Mouse (Mus musculus): ENCODE measurements around the gene Map2k6. TPM values are rescaled to one million over a fixed set of nuclear protein-coding genes. Genes with fewer than 3 reads are reported as not detected.

Gene Map2k6
- polyA plus RNA-seq, 1 experiment from 2014 or later, result 22.1 TPM

DNA sequence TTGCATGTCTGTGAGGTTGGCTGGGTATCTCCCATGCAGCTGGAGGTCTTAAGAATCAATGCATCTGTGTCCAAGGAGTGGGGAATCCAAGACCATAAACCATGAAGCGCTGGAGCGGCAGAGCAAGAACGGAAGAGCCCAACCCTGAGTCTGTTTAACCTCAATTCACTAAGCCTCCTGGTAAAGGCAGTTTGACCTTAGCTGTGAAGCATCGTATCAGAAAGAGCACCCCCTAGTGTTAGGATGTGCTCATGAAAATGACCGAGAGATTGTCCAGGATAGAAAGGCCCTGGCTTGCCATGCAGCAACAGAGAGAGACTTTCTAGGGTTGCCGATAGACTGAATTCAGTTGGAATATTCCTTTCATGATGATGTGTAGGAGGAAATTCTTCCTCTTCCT lies 84.2 kb downstream of the Map2k6 start:
- 31% methylated on average over 6 of the region's 6 CpGs for WGBS
- H3K9me3 ChIP-seq (replicated peaks; ENCODE audit: control insufficient read depth, low read length, poor library complexity, severe bottlenecking), result no peaks in the 10 kb centered on the region

GRCm38 (mm10) chr11:110484426-110484825 lies 85.5 kb downstream of the Map2k6 start:
- 96% methylated on average over 1 of the region's 1 CpGs for whole genome bisulfite sequencing
- H3K9ac ChIP-seq (ENCODE audit: low read depth, low read length), result no peak overlapping the region
- no peak overlapping the region for H3K4me2 ChIP-seq (ENCODE audit: low read length)

More for the DNA sequence above, 84.2 kb downstream of the Map2k6 start:
- Histone ChIP-seq H3K4me1 (ENCODE audit: control insufficient read depth, insufficient read depth, low read length) (peaks cover 17% of the 10 kb centered on the region), H3K27me3 (ENCODE audit: control insufficient read depth, insufficient read depth, low read depth, low read length) (no peaks in the 10 kb centered on the region), H3K4me3 (ENCODE audit: low read depth, low read length) (no peak overlapping the region), H3K27ac (ENCODE audit: low read length) (no peak overlapping the region), H3K36me3 (ENCODE audit: control insufficient read depth, insufficient read depth, low read length) (no peaks in the 10 kb centered on the region), H3K4me2 (ENCODE audit: low read length) (no peak overlapping the region), H3K9ac (ENCODE audit: low read depth, low read length) (no peak overlapping the region)
- ATAC-seq, result no peak

DNA sequence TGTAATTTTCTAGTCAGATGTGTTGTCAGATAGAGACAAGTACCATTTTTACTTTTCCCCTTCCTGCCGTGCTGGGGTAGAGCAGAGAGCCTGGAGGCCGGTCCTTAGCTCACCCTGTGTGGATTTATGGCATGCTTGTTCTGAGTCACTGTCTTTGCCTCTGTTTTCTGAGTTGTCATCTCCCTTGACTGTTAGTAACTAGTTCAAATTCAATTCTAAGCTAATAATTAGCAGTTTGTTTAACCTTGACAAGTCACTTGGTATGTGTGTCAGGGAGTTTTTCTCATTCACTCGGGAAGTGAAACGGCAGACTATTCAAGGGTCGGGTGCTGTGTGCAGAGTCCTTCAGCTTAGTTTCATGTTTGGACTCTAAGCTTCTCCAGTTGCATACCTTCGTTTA lies 86.2 kb downstream of the Map2k6 start:
- Histone ChIP-seq H3K4me1 (ENCODE audit: control insufficient read depth, insufficient read depth, low read length) (peaks cover under 1% of the 10 kb centered on the region), H3K9me3 (replicated peaks; ENCODE audit: control insufficient read depth, low read length, poor library complexity, severe bottlenecking) (no peaks in the 10 kb centered on the region), H3K27me3 (ENCODE audit: control insufficient read depth, insufficient read depth, low read depth, low read length) (no peaks in the 10 kb centered on the region), H3K4me2 (ENCODE audit: low read length) (no peak overlapping the region), H3K36me3 (ENCODE audit: control insufficient read depth, insufficient read depth, low read length) (no peaks in the 10 kb centered on the region), H3K9ac (ENCODE audit: low read depth, low read length) (no peak overlapping the region), H3K27ac (ENCODE audit: low read length) (no peak overlapping the region), H3K4me3 (ENCODE audit: low read depth, low read length) (no peak overlapping the region)
- WGBS, result 93% methylated on average over 6 of the region's 6 CpGs
- ATAC-seq, result no peak

More at GRCm38 (mm10) chr11:110484426-110484825, 85.5 kb downstream of the Map2k6 start:
- no peaks in the 10 kb centered on the region for H3K9me3 ChIP-seq (replicated peaks; ENCODE audit: control insufficient read depth, low read length, poor library complexity, severe bottlenecking)
- no peaks in the 10 kb centered on the region for H3K36me3 ChIP-seq (ENCODE audit: control insufficient read depth, insufficient read depth, low read length)
- H3K4me3 ChIP-seq (ENCODE audit: low read depth, low read length), result no peak overlapping the region
- H3K27ac ChIP-seq (ENCODE audit: low read length), result no peak overlapping the region
- no peaks in the 10 kb centered on the region for H3K27me3 ChIP-seq (ENCODE audit: control insufficient read depth, insufficient read depth, low read depth, low read length)
- peaks cover 7% of the 10 kb centered on the region for H3K4me1 ChIP-seq (ENCODE audit: control insufficient read depth, insufficient read depth, low read length)
- ATAC-seq, result no peak

- no peak for ATAC-seq
Measured at GRCm38 (mm10) chr11:110487796-110488195, 88.9 kb downstream of the Map2k6 start.

DNA sequence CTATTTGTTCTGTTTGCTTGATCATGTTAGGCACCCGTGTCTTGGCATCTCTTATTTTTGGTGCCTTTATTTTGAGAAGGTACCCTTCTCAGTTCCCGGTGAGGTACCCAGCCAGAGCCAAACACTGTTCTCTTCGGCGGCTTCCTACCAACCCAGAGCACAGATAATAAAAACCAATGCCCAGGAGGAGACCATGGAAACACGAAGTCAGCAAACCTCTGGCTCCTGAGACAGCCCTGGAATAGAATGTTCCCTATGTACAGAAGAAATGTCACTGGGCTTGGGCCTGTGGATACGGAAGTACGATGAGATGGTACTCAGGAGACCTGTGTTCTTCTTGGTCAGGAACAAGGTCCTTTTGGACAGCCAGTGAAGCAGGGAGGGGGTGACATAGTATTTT lies 89.4 kb downstream of the Map2k6 start:
- no peak overlapping the region for H3K27ac ChIP-seq (ENCODE audit: low read length)
- H3K27me3 ChIP-seq (ENCODE audit: control insufficient read depth, insufficient read depth, low read depth, low read length), result no peaks in the 10 kb centered on the region
- no peak overlapping the region for H3K9ac ChIP-seq (ENCODE audit: low read depth, low read length)
- ATAC-seq, result no peak
- no peak overlapping the region for H3K4me3 ChIP-seq (ENCODE audit: low read depth, low read length)
- H3K36me3 ChIP-seq (ENCODE audit: control insufficient read depth, insufficient read depth, low read length), result peaks cover 13% of the 10 kb centered on the region
- WGBS, result 96% methylated on average over 7 of the region's 7 CpGs
- H3K4me2 ChIP-seq (ENCODE audit: low read length), result no peak overlapping the region
- H3K9me3 ChIP-seq (replicated peaks; ENCODE audit: control insufficient read depth, low read length, poor library complexity, severe bottlenecking), result no peaks in the 10 kb centered on the region
- no peaks in the 10 kb centered on the region for H3K4me1 ChIP-seq (ENCODE audit: control insufficient read depth, insufficient read depth, low read length)

More at GRCm38 (mm10) chr11:110487796-110488195, 88.9 kb downstream of the Map2k6 start:
- Histone ChIP-seq H3K27me3 (ENCODE audit: control insufficient read depth, insufficient read depth, low read depth, low read length) (no peaks in the 10 kb centered on the region), H3K27ac (ENCODE audit: low read length) (no peak overlapping the region), H3K4me2 (ENCODE audit: low read length) (no peak overlapping the region), H3K4me3 (ENCODE audit: low read depth, low read length) (no peak overlapping the region), H3K9me3 (replicated peaks; ENCODE audit: control insufficient read depth, low read length, poor library complexity, severe bottlenecking) (no peaks in the 10 kb centered on the region), H3K4me1 (ENCODE audit: control insufficient read depth, insufficient read depth, low read length) (no peaks in the 10 kb centered on the region), H3K9ac (ENCODE audit: low read depth, low read length) (no peak overlapping the region), H3K36me3 (ENCODE audit: control insufficient read depth, insufficient read depth, low read length) (peaks cover 8% of the 10 kb centered on the region)
- WGBS, result 97% methylated on average over 6 of the region's 6 CpGs

GRCm38 (mm10) chr11:110495323-110496060 lies 96.6 kb downstream of the Map2k6 start:
- Histone ChIP-seq H3K4me1 (ENCODE audit: control insufficient read depth, insufficient read depth, low read length) (peaks cover 8% of the 10 kb centered on the region; the same call in 1 of the 2 replicates), H3K4me3 (ENCODE audit: low read depth, low read length) (no peak overlapping the region), H3K9ac (ENCODE audit: low read depth, low read length) (no peak overlapping the region), H3K27me3 (ENCODE audit: control insufficient read depth, insufficient read depth, low read depth, low read length) (no peaks in the 10 kb centered on the region), H3K27ac (ENCODE audit: low read length) (no peak overlapping the region), H3K9me3 (replicated peaks; ENCODE audit: control insufficient read depth, low read length, poor library complexity, severe bottlenecking) (no peaks in the 10 kb centered on the region), H3K4me2 (ENCODE audit: low read length) (no peak overlapping the region), H3K36me3 (ENCODE audit: control insufficient read depth, insufficient read depth, low read length) (peaks cover 16% of the 10 kb centered on the region)
- no peak for ATAC-seq
- WGBS, result 79% methylated on average over 4 of the region's 4 CpGs

- 55% methylated on average over 12 of the region's 12 CpGs for WGBS
- H3K4me2 ChIP-seq (ENCODE audit: low read length), result no peak overlapping the region
- no peak overlapping the region for H3K9ac ChIP-seq (ENCODE audit: low read depth, low read length)
- H3K27me3 ChIP-seq (ENCODE audit: control insufficient read depth, insufficient read depth, low read depth, low read length), result no peaks in the 10 kb centered on the region
- no peaks in the 10 kb centered on the region for H3K9me3 ChIP-seq (replicated peaks; ENCODE audit: control insufficient read depth, low read length, poor library complexity, severe bottlenecking)
- peaks cover 16% of the 10 kb centered on the region for H3K36me3 ChIP-seq (ENCODE audit: control insufficient read depth, insufficient read depth, low read length)
- H3K4me3 ChIP-seq (ENCODE audit: low read depth, low read length), result no peak overlapping the region
- H3K4me1 ChIP-seq (ENCODE audit: control insufficient read depth, insufficient read depth, low read length), result peaks cover 8% of the 10 kb centered on the region; the same call in 1 of the 2 replicates
- no peak overlapping the region for H3K27ac ChIP-seq (ENCODE audit: low read length)
- no peak for ATAC-seq
Measured at GRCm38 (mm10) chr11:110496061-110496446, 97.1 kb downstream of the Map2k6 start.

GRCm38 (mm10) chr11:110497743-110498142 lies 98.8 kb downstream of the Map2k6 start:
- H3K27me3 ChIP-seq (ENCODE audit: control insufficient read depth, insufficient read depth, low read depth, low read length), result no peaks in the 10 kb centered on the region
- no peak overlapping the region for H3K9ac ChIP-seq (ENCODE audit: low read depth, low read length)
- H3K4me1 ChIP-seq (ENCODE audit: control insufficient read depth, insufficient read depth, low read length), result peaks cover 8% of the 10 kb centered on the region; the same call in 1 of the 2 replicates
- no peak overlapping the region for H3K4me2 ChIP-seq (ENCODE audit: low read length)
- H3K9me3 ChIP-seq (replicated peaks; ENCODE audit: control insufficient read depth, low read length, poor library complexity, severe bottlenecking), result no peaks in the 10 kb centered on the region
- peaks cover 9% of the 10 kb centered on the region for H3K36me3 ChIP-seq (ENCODE audit: control insufficient read depth, insufficient read depth, low read length)
- H3K27ac ChIP-seq (ENCODE audit: low read length), result peak overlapping the region; percentile 8; the same call in 1 of the 2 replicates
- ATAC-seq, result peak; percentile 76; the same call in 1 of the 2 replicates
- 57% methylated on average over 8 of the region's 8 CpGs for WGBS
- no peak overlapping the region for H3K4me3 ChIP-seq (ENCODE audit: low read depth, low read length)

GRCm38 (mm10) chr11:110498651-110499213 lies 99.8 kb downstream of the Map2k6 start:
- Histone ChIP-seq H3K27ac (ENCODE audit: low read length) (no peak overlapping the region), H3K9ac (ENCODE audit: low read depth, low read length) (no peak overlapping the region), H3K4me1 (ENCODE audit: control insufficient read depth, insufficient read depth, low read length) (peaks cover 8% of the 10 kb centered on the region; the same call in 1 of the 2 replicates), H3K27me3 (ENCODE audit: control insufficient read depth, insufficient read depth, low read depth, low read length) (no peaks in the 10 kb centered on the region), H3K9me3 (replicated peaks; ENCODE audit: control insufficient read depth, low read length, poor library complexity, severe bottlenecking) (no peaks in the 10 kb centered on the region), H3K36me3 (ENCODE audit: control insufficient read depth, insufficient read depth, low read length) (no peaks in the 10 kb centered on the region), H3K4me3 (ENCODE audit: low read depth, low read length) (no peak overlapping the region), H3K4me2 (ENCODE audit: low read length) (no peak overlapping the region)
- ATAC-seq, result 0 out of 2 replicates have a peak, but pooled peaks have one; percentile 25
- 67% methylated on average over 6 of the region's 6 CpGs for WGBS

Data from midbrain, embryonic 16.5 days (tissue).